Mouse (Mus musculus): ENCODE measurements around the gene Suclg1. TPM values are rescaled to one million over a fixed set of nuclear protein-coding genes. Genes with fewer than 3 reads are reported as not detected.

Suclg1 gene
- polyA plus RNA-seq, 1 experiment = 2,335 TPM

GRCm38 (mm10) chr6:73232152-73232584 lies 16.0 kb upstream of the Suclg1 start:
- Histone ChIP-seq H3K4me1 (ENCODE audit: control insufficient read depth, insufficient read depth, insufficient read length, low read length) (peaks cover 3% of the 10 kb centered on the region; the same call in 1 of the 2 replicates), H3K27ac (replicated peaks; ENCODE audit: low read depth, low read length) (0 out of 2 replicates have a peak overlapping the region, but pooled peaks have one; percentile 53), H3K4me3 (ENCODE audit: insufficient read depth, low read depth, low read length) (no peak overlapping the region)

- Histone ChIP-seq H3K4me3 (ENCODE audit: insufficient read depth, low read depth, low read length) (no peak overlapping the region), H3K4me1 (ENCODE audit: control insufficient read depth, insufficient read depth, insufficient read length, low read length) (peaks cover 3% of the 10 kb centered on the region; the same call in 1 of the 2 replicates), H3K27ac (replicated peaks; ENCODE audit: low read depth, low read length) (no peak overlapping the region)
These were observed 14.9 kb upstream of the Suclg1 start for GRCm38 (mm10) chr6:73233202-73233726.

GRCm38 (mm10) chr6:73234302-73234900 lies 13.8 kb upstream of the Suclg1 start:
- Histone ChIP-seq H3K4me3 (ENCODE audit: insufficient read depth, low read depth, low read length) (no peak overlapping the region), H3K27ac (replicated peaks; ENCODE audit: low read depth, low read length) (no peak overlapping the region), H3K4me1 (ENCODE audit: control insufficient read depth, insufficient read depth, insufficient read length, low read length) (peaks cover 3% of the 10 kb centered on the region; the same call in 1 of the 2 replicates)

GRCm38 (mm10) chr6:73235650-73236049 lies 12.5 kb upstream of the Suclg1 start:
- Histone ChIP-seq H3K27ac (replicated peaks; ENCODE audit: low read depth, low read length) (no peak overlapping the region), H3K4me3 (ENCODE audit: insufficient read depth, low read depth, low read length) (no peak overlapping the region), H3K4me1 (ENCODE audit: control insufficient read depth, insufficient read depth, insufficient read length, low read length) (peaks cover 3% of the 10 kb centered on the region; the same call in 1 of the 2 replicates)

- Histone ChIP-seq H3K4me1 (ENCODE audit: control insufficient read depth, insufficient read depth, insufficient read length, low read length) (0 out of 2 replicates have a peak, but pooled peaks cover 5% of the 10 kb centered on the region), H3K4me3 (ENCODE audit: insufficient read depth, low read depth, low read length) (no peak overlapping the region), H3K27ac (replicated peaks; ENCODE audit: low read depth, low read length) (no peak overlapping the region)
These were observed 1.4 kb upstream of the Suclg1 start for GRCm38 (mm10) chr6:73246821-73247220.

DNA sequence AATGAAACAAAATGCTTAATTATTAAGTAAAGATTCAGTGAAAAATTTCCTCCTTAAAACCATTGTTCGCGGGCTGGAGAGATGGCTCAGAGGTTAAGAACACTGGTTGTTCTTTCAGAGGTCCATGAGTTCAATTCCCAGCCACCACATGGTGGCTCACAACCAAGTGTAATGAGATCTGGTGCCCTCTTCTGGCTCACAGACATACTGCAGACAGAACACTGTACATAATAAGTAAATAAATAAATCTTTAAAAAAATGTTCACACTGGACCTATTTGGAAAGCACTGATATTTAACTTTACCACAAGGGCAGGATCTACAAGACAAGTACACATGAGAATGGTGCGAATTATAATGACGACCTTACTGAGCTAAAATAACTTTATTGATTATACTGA lies 730 bp upstream of the Suclg1 start:
- no peak overlapping the region for H3K27ac ChIP-seq (replicated peaks; ENCODE audit: low read depth, low read length)
- H3K4me1 ChIP-seq (ENCODE audit: control insufficient read depth, insufficient read depth, insufficient read length, low read length) = peaks cover 9% of the 10 kb centered on the region
- H3K4me3 ChIP-seq (ENCODE audit: insufficient read depth, low read depth, low read length) = peak overlapping the region; percentile 78; the same call in 1 of the 2 replicates

DNA sequence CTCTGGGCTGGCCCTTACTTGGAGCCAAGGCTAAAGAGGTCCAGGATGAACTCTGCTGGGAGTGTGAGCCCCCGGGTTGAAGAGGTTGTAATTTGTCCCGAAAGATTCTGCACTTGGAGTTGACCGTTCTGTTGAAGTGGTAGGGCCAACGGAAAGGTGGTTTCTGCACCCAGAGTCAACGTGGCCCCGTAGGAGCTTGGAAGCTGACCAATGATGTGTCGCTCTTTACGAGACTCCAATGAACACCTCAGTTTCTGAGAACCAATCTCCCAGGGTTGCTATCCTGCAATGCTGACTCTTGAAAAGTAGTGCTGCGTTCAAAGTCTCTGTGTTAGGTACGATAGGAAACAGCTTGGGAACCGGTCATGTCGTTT lies 854 bp downstream of the Suclg1 start:
- Histone ChIP-seq H3K4me1 (ENCODE audit: control insufficient read depth, insufficient read depth, insufficient read length, low read length) (peaks cover 17% of the 10 kb centered on the region), H3K4me3 (ENCODE audit: insufficient read depth, low read depth, low read length) (peak overlapping the region; percentile 78), H3K27ac (replicated peaks; ENCODE audit: low read depth, low read length) (peak overlapping the region; percentile 88)

DNA sequence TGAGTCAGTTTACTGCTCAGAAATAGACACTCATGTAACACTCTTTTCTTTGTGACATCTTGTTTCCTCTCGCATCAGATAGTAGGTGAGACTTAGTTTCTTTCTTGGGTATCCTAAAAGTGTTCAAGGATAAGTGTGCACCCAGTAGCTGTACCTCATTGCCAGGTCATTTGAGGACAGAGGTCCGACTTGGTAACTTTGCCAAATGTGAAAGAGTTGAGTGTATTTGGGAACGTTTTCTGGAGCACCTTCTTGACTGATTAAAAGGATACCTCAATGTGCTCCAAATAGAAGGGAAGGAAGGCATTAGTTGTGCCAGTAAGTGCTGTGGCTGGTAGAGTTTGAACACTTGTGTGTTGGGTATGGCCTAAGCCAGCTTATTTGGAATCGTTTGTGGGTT lies 1.7 kb downstream of the Suclg1 start:
- H3K4me1 ChIP-seq (ENCODE audit: control insufficient read depth, insufficient read depth, insufficient read length, low read length) = peaks cover 23% of the 10 kb centered on the region
- peak overlapping the region; percentile 65 for H3K27ac ChIP-seq (replicated peaks; ENCODE audit: low read depth, low read length)
- peak overlapping the region; percentile 78 for H3K4me3 ChIP-seq (ENCODE audit: insufficient read depth, low read depth, low read length)

DNA sequence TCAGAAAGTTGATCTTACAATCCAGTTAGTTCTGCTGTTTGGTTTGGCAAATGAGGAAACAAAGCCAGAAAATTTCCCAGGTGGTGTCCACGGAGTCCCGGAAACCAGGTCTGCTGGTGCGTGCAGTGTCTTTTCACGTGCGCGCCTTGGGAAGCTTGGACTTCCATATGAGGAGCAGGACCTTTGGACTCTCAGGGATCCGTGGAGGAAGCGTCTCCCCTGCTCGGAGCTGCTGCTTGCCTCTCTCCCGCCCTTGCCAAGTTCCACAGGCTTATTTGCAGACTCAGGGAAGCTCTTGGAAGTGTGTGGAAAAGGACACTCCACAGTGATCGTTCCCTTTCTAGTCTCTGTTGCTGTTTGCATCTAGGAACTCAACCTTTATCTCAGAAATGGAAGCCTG lies 3.2 kb downstream of the Suclg1 start:
- peak overlapping the region; percentile 39 for H3K4me3 ChIP-seq (ENCODE audit: insufficient read depth, low read depth, low read length)
- H3K27ac ChIP-seq (replicated peaks; ENCODE audit: low read depth, low read length) = peak overlapping the region; percentile 69
- H3K4me1 ChIP-seq (ENCODE audit: control insufficient read depth, insufficient read depth, insufficient read length, low read length) = peaks cover 24% of the 10 kb centered on the region

DNA sequence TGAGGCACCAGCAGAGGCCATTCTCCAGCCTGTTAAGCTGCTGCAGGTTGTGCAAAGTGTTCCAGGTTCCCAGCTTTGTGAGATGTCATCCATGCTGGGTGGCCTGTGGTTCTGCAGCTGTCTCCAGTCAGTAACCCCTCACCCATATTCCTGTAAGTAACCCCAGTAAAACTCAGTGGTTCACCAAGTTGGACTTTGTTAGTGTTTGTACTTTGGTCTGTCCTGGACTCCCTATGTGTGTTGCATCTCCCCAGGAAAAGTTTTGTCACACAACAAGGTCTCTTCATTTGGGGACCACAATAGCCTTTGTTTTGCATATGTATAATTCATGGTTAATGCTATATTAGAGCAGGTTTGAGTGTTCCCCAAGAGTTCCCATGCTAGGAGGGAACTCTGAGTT lies 4.2 kb downstream of the Suclg1 start:
- H3K4me3 ChIP-seq (ENCODE audit: insufficient read depth, low read depth, low read length) = no peak overlapping the region
- peaks cover 26% of the 10 kb centered on the region for H3K4me1 ChIP-seq (ENCODE audit: control insufficient read depth, insufficient read depth, insufficient read length, low read length)
- peak overlapping the region; percentile 24 for H3K27ac ChIP-seq (replicated peaks; ENCODE audit: low read depth, low read length)

GRCm38 (mm10) chr6:73253006-73253405 lies 4.8 kb downstream of the Suclg1 start:
- Histone ChIP-seq H3K4me1 (ENCODE audit: control insufficient read depth, insufficient read depth, insufficient read length, low read length) (peaks cover 26% of the 10 kb centered on the region), H3K4me3 (ENCODE audit: insufficient read depth, low read depth, low read length) (no peak overlapping the region), H3K27ac (replicated peaks; ENCODE audit: low read depth, low read length) (peak overlapping the region; percentile 24)

GRCm38 (mm10) chr6:73253584-73253983 lies 5.4 kb downstream of the Suclg1 start:
- H3K4me1 ChIP-seq (ENCODE audit: control insufficient read depth, insufficient read depth, insufficient read length, low read length) = peaks cover 26% of the 10 kb centered on the region
- H3K4me3 ChIP-seq (ENCODE audit: insufficient read depth, low read depth, low read length) = no peak overlapping the region
- H3K27ac ChIP-seq (replicated peaks; ENCODE audit: low read depth, low read length) = no peak overlapping the region; the same call in 1 of the 2 replicates

GRCm38 (mm10) chr6:73254307-73255228 lies 6.4 kb downstream of the Suclg1 start:
- H3K4me3 ChIP-seq (ENCODE audit: insufficient read depth, low read depth, low read length) = no peak overlapping the region
- peaks cover 34% of the 10 kb centered on the region for H3K4me1 ChIP-seq (ENCODE audit: control insufficient read depth, insufficient read depth, insufficient read length, low read length)
- peak overlapping the region; percentile 55 for H3K27ac ChIP-seq (replicated peaks; ENCODE audit: low read depth, low read length)

- H3K4me1 ChIP-seq (ENCODE audit: control insufficient read depth, insufficient read depth, insufficient read length, low read length) = peaks cover 29% of the 10 kb centered on the region
- no peak overlapping the region for H3K27ac ChIP-seq (replicated peaks; ENCODE audit: low read depth, low read length)
- H3K4me3 ChIP-seq (ENCODE audit: insufficient read depth, low read depth, low read length) = no peak overlapping the region
These were observed 8.9 kb downstream of the Suclg1 start for GRCm38 (mm10) chr6:73257068-73257467.

- Histone ChIP-seq H3K27ac (replicated peaks; ENCODE audit: low read depth, low read length) (no peak overlapping the region), H3K4me1 (ENCODE audit: control insufficient read depth, insufficient read depth, insufficient read length, low read length) (peaks cover 15% of the 10 kb centered on the region), H3K4me3 (ENCODE audit: insufficient read depth, low read depth, low read length) (no peak overlapping the region)
These were observed 11.9 kb downstream of the Suclg1 start for GRCm38 (mm10) chr6:73260110-73260509.
